Mouse (Mus musculus) frontal cortex, postnatal 36 days (tissue): Measurements from ENCODE around the gene Samhd1.

Source experiments
- DNase-seq, 2 experiments: peaks; one replicate each; pipeline ENCODE4 v3.0.0; 2022; ENCODE audit warnings: low spot score in 2 of 2

Samhd1 gene

DNA sequence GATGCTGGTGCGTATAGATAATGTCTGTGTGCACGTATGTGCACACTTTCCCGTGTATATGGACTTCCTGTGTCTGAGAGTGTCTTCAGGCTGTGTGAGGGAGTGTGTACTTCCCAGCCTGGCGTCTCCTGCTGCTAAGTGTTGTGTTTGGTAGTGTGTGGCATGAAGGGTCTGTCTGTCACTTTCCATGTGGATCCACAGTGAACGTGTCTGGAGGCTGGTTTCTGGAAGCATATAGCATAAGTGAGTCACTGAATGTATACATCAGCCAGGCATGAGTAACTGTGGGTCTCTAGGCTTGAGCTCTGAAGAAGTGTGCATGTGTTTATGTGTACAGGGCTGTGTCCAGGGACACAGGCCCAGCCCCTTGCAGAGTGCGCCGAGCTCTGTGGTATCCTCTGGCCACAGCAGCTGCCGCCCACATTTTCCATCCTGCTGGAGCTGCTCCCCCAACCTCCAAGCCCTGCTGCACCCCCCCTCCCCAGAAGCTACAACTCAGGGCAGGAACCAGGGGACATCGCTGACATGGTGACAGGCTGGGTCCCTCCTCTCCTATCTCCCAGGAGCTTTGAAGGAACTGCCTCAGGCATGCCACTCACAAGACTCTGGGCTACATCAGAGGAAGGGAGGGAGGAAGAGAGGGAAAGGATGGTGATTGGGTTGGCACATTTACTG lies 61.5 kb downstream of the Samhd1 start:
- DNase-seq, result peak in 1 of 2 experiments; percentile 44

DNA sequence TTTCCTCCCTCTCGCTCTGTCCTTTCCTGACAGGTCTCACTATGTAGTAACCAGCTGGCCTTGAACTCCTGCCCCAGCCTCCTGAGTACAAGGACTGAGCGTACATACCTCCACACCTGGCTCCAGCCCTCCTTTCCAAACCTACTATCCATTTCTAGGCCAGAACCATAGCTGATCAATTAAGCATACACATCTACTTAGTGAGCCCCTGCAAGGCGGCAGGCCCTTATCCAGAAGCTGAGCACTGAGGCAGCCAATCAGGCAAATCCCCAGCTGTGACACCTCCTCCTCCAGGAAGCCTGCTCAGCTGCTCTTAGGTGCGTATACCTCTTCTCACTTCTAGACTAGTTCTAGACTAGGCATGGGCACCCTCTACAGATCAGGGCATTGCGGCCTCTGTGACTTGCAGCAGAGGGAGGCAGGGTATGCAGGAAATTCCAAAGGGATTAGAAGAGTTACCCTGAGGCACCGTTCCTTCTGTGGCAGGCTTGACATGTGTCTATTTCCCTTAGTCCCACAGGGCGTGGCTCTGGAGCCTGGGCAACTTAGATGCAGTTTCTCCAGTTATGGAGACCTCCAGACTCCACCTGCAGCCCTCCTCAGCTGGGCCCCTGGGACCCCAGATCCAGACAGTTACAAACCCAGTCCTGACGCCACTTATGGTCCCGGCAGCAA lies 62.6 kb downstream of the Samhd1 start:
- DNase-seq, result no peak

DNA sequence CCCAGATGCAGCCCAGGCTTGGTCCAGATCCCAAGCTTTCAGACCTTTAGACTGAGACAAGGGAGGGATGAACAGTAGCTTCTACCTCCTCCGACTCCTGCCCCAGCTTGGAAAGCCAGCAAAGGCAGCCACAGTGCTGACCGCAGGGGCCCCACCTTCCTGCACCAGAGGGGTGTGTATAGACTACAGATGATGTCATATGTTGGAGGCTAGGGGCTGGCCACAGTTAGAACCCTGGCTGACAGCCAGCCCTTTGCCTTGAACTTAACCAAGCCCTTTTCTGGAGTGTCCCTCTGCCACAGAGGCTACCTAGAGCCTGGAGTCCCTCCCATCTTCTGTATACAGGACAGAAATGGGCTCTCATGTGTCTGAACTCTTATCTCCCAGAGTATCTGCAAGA lies 63.5 kb downstream of the Samhd1 start:
- no peak for DNase-seq

DNA sequence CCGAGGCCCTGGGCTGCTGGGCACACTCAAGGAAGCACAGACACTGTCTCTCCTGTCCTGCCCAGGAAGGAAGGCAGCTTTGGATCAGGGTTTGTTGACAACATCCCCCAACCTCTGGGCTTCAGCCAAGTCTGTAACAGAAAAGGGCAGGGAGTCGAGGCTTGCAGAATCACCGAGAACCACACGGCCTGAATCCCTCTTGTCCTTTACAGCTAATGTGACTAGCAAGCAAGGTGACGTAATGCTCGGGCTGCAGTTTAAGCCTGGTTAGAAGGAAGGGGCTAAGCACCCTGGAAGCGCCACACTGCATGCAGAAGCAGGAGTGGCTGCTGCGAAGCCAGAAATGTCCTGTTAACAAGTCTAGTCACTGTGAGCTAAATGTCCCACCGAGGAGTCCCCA lies 64.7 kb downstream of the Samhd1 start:
- no peak for DNase-seq

DNA sequence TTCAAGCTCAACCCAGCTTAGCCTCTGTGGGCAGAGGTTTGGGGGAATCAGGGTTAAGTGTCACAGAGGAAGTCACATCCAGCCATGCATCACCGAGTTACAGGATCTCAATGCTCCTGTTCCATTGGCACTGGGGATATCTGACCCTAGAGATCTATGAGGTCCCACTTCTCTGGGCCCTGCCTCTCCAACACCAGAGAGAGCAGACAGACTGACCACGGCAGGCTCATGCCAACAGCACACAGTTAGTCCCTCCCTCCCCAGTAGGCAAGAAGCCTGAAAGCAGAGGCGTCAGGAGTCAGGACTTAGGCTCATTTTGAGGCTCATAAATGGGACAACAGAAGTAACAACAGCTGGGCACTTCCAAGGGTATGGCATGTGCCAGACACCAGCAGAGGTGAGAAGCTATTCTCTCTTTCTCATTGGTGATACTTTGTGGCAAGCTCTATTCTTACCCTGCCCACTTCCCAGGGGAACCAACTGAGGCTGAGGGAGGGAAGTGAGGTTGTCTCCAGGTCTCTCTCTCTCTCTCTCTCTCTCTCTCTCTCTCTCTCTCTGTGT lies 65.2 kb downstream of the Samhd1 start:
- no peak for DNase-seq

DNA sequence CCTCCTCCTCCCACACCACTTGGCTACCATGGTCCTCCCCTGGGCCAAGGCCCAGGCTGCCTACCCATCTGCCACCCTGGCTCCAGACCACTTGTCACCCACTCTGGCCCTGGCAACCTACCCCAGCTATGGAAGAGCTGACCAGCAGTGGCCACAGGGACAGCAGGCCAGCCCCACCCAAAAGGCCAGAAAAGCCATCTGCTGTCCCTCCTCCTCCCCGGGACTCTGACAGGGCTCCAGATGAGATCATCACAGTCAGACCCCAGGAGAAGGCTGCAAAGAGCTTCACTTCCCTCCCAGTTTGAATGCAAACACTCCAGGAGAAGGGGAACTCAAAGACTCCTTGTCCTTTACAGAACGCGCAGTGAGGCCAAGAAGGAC lies 65.7 kb downstream of the Samhd1 start:
- no peak for DNase-seq

DNA sequence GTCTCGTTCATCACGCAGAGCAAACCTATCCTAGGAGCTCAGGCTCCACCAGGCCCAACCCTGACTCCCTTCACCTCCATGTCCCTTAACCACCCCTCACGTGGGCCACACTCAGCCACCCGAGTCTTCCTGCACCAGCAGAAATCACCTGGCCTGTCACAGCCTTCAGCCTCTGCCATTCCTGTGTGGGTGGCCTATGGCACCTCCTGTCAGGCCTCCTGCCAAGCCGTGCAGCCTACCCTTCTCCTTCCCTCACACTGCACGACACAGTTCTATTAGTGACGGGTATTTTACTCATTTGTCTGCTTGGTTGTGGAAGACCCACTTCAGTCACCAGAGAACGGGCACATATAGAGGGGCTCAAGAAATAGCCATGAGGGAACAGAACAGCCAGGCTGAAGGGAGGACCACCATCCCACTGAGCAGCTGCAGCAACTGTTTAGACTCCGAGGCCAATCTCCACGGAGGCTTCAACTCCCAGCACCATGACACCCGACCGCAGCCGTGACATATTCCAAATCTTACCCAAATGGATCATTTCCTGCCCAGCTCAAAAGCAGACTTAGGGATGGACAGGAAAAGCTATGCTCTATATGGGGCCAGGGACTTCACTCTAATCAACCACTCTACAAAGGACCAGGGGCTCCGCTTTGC lies 66.2 kb downstream of the Samhd1 start:
- DNase-seq, result no peak

DNA sequence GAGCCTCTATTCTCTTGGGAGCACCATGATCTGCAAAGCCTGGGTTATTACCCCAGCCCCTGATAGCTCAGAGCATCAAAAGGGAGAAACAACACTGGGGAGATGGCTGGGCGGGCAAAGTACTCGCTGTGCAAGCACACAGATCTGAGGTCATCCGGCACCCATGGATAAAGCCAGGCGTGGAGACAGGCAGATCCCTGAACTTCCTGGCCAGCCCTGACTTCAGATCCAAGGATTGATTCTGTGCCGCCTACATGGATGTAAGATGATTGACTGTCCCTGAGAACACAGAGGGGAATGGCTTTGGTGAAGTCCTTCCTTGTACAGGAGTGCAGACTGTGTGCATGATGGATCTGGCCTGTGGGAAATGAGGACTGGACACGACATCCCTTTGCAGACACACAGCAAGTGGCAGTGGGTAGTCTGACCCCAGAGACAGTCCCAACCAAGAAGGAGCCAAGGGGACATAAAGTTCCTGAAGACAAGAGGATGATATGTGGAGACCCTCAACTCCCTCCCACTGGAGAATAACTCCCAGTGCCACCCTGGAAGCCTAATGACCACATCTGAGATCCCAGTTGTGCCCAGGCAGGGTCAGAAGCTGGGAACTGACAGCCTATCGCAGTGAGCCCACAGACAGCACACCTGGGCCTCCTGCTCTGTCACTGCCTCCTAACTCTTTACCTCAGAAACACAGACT lies 68.2 kb downstream of the Samhd1 start:
- DNase-seq, result no peak

DNA sequence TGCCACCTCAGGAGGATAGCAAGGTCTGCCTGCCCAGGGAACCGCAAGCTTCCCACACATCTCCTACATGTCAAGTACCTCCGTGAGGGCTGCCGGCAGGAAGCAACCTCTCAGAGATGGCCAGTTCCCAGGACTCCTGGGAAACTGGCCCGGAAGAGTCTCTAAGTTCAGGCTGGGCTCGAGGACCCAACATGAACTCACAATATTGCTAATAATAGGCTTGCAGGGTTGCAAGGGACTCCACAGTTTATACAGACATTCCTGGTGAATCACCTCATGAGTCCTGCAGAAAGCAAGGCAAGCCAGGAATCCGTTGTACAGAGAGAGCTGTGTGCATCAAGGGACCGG lies 69.2 kb downstream of the Samhd1 start:
- no peak for DNase-seq

DNA sequence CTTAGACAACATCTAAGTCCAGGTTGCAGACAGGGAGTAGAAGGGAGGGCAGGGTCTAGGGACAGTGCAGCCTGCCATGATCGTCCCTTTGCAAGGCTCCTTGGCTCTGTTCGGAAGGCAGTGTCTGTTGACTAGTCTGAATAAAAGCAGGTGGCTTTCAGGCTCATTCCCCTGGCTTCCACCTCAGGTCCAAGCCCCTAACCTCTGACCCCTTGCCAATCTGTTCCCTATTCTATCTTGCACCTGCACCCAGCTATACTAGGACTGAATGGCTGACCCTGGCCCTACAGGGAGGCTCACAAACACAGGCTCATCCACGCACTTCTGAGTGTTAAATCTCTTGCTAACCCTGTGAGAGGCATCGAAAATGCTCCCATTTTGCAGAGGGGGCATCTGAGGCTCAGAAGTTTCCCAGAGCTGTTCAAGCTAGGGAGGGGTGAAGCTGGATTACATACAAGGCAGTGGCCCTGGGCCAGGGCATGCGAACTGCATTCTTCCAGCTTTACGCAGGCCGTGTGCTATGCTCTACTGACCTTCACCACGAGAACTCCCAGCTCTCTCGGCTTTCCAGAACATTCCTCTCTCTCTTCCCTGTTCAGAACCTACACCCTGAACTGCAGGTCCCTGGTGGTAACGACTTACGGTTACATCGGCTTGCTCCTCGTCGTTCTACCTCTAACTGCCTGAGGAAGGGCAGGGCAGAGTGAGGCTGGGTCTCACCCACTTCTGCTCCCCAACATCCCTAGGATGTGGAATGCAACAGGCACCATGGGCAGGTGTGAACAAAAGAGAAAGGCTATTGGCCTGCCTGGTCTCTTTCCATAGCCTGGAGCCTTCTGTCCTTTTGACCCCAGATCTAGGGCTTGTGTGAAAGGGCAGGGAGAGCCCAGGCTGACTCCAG lies 69.8 kb downstream of the Samhd1 start:
- DNase-seq, result no peak

DNA sequence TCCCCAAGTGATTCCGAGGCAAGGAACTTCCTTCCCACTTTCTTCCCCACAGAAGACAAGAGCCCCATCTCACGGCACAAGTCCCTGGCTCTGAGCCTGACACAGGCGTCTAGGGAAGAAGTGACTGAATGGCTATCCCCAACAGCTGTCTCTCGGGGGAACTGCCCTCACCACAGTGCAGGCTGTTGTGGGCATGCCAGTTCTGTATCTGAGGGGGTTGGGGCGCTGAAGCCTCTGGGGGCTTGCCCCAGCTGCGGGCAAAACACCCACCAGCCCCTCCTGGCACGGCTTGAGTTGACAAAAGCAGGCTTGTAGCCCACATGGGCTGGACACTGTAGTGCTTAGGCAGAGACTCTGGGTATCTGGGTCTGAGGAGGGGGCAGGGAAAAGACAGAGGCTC lies 70.9 kb downstream of the Samhd1 start:
- DNase-seq, result peak in 1 of 2 experiments; percentile 34

DNA sequence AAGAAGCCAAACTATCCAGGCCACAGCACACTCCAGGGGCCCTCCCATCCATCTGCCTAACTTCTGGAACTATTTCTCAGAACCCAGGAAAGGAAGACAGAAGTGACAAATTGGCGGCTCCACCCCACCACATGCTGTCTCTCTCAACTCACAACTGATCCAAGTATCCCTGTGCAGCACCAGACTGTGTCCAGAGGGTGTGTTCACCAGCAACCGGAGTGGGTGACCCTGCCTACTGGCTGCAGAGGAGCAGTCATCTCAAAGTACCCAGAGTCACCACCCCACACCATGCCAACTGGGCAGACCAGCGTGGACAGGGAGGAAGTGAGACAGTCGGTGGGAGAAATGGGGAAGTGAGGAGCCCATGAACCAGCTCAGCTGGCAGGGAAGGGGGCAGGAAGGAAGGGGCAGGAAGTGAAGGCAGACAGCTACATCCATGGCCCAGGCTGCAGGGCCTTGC lies 71.8 kb downstream of the Samhd1 start:
- DNase-seq, result peak in 1 of 2 experiments; percentile 36

DNA sequence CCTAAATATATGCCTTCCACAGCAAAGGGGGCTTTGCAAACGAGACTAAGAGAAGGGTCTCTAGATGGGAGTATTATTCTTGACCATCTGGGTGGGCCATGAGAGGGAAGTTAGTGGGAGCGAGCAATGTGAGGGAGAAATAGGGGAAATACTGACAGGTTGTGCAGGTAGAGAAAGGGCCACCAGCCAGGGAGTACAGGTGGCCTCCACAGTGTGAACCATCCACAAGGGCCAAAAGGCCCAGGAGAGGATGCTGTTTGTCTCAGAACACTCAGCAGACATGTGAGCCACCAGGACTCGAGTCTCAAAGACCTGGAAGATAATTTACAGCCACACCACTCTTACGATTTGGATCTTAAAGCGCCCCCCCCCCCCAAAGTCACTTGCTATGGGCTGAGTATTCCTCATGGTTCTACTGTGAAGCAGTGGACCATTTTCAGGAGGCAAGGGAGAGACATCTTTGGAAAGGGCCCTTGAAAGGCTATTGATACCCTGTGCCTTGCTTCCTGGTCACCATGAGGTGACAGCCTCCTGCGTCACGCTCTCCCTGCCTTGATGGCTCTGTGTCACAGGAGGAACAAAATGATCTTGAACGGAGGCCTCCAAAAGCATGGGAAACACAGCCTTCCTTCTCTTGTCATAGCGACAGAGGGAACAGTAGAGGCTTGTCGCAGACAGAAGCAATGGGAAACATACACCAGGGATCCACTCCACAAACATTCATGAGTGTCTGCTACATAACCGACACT lies 74.3 kb downstream of the Samhd1 start:
- DNase-seq, result no peak

DNA sequence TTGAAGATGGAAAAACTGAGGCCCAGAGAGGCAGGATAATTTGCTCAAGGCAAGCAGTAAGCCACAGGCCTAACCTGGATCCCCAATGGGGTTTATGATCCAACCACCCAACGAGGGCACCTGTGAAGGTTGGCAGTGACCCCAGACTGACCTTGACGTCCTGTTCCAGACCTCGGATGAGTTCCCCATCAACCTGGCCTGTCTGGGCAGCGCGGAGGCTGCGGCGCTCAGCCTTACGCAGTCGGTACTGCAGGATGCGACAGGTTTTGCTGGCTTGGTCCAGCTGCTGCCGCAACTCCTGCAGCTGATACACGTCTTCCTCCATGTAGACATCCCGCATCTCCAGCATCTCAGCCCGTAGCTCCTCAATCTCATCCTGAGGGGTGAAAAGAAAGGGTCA lies 75.0 kb downstream of the Samhd1 start:
- DNase-seq, result no peak

DNA sequence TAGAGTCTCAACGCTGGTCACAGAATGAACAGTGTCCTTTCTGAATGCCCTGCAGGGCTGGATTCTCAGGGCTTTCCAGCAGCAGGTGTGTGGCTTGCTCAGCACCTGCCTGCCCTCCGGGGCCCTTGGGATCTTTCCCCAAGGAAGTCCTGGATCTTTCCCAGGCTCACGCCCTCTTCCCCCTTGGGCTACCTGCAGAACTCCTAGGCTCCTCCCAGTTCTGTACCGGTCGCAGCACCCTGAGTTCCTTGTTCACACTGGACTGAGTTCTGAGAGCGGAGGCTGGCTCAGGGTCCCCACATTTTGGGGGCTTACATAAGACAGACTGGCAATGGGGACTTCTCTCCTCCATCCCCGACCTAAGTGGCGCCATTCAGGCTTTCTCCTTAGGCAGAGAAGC lies 75.9 kb downstream of the Samhd1 start:
- no peak for DNase-seq

DNA sequence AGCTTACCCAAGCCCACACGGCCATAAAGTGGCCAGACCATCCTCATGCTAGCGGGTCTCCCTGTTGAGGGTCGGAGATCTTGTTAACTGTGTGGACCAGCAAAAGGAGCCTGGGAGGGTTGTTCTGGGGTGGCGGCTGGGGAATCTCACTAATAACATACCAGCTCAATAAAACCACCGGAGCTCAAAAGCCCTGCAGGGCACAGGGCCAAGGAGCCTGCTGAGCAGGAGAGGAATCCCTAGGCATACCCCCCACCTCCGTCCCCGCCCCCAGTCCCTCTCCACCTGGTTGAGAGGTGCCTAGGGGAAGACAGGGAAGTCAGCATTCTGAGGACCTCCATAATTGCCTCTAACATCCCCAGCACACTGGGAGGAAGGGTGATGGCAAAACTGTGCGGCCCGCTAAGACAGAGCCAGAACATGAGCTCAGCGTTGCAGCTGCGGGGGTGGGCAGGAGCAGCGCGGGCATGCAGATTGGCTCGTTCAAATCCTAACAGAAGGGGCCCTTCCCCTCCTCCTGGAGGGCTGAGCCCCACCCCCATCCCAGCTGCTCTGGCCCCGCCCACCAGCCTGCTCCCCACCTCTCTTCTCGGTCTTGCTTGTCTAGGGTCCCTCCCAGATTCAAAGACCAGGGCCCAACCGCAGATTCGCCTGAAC lies 76.6 kb downstream of the Samhd1 start:
- peak; percentile 73 to 79 for DNase-seq

DNA sequence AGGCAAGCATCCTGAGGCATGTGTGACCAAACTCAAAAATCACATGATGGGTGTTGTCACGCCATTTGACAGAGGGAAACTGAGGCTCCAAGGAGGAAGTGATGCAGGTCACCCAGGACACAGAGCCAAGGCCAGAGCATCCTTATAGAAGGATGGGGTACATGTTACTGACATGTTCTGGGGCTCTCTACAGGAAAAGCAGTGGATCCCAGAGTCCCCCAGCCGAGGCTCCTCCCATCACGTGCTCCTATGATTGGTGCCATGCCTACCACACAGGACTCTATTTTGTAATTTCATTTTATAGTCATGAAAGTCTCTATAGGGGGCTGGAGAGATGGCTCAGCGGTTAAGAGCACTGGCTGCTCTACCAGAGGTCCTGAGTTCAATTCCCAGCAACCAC lies 77.3 kb downstream of the Samhd1 start:
- DNase-seq, result no peak

DNA sequence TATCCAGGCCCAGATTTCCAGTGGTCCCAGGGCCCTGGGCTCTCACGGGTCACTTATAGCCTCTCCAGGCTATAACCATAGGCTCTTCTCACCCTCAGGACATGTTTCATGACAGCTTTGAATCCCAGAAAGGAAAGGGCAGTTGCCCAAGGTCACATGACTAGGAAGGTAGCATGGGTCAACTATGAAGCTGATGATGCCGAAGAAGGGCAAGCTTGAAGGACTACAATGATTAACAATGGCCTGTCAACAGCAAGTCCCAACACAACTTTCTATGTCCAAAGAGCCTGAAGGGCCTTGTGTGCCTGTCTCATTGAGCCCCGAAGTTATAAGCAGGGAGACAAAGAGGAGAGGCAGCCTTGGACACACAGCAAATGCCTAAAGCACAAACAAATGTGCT lies 77.9 kb downstream of the Samhd1 start:
- DNase-seq, result no peak

DNA sequence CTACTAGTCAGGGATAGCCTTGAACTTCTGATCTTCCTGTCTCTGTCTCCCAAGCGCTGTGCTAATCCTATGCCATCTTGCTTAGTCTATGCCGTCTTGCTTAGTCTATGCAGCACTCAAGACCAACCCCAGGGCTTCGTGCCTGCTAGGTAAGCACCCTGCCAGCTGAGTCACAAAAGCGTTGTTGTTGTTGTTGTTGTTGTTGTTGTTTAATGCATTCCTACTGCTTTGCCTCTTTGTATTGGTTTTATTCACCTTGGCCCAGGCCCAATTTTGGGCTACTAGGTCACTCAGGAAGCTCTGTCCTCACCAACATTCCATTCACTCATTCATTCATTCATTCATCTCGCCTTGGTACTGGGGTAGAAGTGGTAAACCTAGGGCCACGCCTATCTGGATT lies 79.3 kb downstream of the Samhd1 start:
- DNase-seq, result no peak

DNA sequence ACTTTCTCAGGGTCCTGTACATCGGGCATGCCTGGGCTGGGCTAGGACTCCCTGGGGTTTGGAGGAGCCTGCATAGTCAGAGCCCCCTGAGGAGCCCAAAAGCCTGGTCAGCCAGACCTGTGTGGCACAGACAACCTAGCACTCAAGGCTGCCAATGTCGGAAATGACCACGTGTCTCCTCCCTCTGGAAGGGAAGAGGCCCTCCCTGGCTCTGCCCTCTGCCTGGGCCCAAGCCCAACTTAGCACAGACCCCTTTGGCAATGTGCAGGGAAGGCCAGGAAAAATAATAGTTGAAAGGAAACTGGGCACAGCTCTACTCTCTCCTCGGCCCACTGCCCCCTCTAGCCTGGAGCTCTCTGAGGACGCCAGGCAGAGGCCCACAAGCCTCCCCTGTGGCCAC lies 80.2 kb downstream of the Samhd1 start:
- DNase-seq, result peak in 1 of 2 experiments; percentile 37
